Mouse (Mus musculus): ENCODE data around the gene Ikzf4.

- TF ChIP-seq CTCF (IDR thresholded peaks at IDR 0.05; ENCODE audit: low read depth) (no peak), EP300 (IDR thresholded peaks at IDR 0.05; ENCODE audit: low read depth) (no peak)
Measured at GRCm38 (mm10) chr10:128635697-128636096, 10.1 kb downstream of the Ikzf4 start.

Measured in liver, embryonic 14.5 days (tissue).